Mouse (Mus musculus) cerebellum, adult 11 months (tissue): ENCODE measurements around the gene Prom1.

ENCODE experiments used
- DNase-seq: peaks from one replicate; pipeline ENCODE4 v3.0.0; 2022

Gene Prom1

DNA sequence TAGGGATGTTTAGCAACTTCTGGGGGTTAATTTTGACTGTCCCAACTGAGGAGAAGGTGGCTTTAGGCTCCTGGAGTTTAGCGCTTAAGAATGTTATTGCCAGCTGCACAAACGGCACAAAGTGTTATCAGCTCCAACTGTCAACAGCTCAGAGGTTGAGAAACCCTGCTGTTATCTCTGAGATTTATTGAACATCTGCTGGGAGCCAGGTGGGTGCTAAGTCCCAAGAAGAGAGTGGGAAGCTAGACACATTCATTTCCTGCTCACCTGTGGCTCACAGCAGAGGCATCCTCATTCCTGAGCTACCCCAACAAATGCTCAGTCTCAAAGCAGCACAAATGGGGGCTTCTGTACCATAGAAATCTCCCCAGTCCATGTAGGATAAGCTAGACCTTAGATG is 130.7 kb downstream of the Prom1 start:
- no peak for DNase-seq

DNA sequence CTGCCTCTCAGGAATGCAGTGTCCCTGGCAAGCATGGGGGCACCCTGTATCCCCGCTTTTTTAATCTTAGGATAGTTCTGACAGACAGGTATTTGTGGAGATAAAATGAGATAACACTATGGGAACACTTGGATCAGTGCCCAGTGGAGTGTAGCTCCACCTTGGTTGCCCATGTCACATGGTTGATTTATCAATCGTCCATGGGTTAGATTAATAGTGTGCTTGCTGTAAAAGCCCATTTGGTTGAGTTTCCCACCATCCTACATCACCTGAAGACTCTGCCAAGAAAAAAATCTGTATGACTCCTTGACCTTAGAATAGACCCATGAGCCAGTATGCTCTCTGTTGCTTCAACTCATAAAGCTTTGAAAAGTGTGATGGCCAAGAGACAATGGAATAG is 131.3 kb downstream of the Prom1 start:
- no peak for DNase-seq

DNA sequence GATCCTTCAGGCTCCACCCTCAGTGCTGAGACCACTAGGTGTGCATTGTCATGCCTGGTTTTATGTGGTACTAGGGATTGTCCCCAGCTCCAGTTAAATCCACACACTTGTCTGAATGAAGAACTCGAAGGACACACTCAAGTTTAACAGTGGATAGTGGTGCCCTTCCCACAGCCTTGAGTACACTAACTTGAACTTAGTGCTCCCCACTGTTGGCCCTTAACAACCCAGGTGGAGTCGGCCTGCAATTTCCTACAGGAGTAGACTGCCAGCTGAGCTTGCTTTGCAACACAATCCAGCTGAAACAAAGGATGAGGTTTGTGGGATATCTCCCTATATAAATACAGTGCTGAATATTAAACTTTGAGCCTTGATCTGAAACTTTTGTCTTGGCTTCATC is 133.2 kb downstream of the Prom1 start:
- no peak for DNase-seq

DNA sequence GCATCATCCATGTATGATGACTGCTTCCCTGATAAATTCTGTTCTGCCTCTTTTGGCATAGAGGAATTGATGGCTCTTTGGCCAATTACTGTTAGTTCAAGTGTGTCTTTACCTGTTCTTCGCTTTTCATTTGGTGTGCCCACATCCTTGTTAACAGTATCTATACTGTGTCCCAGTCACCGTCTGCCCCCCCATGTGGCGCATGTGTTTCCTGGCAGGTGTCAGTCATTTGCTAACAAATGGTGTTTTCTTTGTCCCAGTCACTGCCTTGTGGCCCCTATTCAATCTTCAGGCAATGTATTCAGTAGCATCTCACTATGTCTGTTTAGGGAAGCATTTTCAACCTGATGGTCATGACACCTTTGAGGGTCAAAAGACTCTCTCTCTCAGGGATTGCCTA is 140.8 kb downstream of the Prom1 start:
- DNase-seq: no peak

DNA sequence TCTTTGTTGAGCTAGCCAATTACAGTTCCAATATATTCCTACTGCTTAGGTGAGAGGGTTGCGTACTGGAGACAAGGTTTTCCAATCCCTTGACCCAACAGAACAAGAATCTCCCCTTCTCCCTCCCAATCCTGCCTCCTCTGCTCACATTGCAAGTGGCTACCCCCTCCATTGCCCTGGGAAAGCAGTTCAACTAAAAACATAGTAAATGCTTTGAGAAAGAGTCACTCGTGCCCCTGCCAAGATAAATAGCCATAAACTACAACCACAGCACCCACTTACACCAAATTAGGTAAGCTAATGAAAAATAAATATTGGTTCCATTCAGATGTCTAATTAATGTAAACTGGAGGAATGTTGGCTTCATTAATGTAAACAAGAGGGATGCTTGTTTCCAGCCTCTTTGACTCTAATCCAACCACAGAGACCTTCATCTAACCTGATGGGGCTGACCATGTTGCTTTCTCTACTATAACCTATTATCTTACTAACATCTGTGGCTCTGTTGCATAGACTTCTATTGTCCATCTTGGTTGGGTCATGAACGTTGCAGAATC is 141.9 kb downstream of the Prom1 start:
- no peak for DNase-seq

DNA sequence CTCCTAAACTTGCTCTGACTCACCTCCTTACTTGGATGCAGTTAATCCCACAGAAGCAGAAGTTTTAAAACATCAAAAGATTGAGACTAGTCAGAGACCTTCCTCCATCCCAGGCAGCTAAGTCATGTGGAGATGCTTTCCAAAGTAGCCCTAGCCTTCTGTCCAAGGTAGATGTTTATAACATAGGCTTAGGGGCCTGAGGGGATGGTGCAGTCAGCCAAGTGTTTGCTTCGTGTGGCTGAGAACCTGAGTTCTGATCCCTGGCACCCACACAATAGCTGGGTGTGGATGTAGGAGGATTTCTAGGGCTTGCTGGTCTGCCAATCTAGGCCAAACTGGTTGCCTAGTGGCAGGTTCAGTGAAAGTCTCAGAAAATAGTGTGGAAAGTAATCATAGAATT is 148.6 kb downstream of the Prom1 start:
- no peak for DNase-seq

DNA sequence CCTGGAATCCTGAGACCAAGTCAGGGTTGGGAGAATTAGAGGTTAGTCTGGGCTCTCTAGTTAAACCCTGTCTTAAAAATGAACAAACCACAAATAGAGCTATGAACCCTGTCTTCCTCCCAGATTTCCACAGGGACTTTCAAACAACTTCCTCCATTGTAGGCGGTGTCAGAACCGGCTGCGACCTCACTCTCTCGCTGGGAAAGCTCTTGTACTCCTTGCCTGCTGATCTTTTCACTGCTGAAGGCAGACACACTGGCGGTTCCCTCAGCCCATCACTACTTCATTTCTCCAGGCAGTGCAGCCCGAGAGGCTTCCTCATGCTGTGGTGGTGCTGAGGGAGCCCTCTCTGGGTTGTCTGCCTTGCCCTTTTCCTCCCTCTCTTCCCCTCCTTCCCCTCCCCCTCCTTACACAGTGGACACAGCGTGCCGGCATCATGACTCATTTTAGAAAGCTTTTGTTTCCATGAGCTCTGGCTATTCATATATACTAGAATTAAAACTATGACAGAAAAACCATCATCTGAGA is 153.0 kb downstream of the Prom1 start:
- no peak for DNase-seq

DNA sequence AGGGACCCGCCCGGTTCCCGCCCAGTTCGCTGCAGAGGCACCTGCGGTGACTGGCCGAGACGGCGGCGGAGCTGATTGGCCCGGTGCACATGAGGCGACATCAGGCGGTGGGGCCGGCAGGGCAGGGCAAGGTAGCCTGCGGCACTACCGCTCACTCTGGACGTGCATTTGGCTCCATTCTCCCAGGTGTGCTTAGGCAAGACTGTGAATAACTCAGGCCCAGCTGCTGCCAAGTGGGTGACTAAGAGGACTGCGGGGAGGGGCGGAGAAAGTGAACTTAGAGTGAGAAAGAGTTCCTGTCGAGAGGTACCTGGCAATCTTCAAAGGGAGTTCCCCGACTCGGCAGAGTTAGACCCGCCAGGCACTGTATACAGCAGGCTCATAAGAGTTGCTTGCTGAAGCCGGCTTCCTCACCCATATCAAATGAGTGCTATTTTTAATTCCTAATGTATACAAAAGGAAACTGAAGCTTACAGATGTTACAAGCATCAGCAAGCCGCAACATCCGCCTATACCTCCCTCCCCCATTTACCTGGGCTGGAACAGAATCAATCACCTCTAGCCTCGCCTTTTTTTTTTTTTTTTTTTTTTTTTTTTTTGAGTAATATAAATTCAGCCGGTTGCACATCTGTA is 153.6 kb downstream of the Prom1 start:
- no peak for DNase-seq

DNA sequence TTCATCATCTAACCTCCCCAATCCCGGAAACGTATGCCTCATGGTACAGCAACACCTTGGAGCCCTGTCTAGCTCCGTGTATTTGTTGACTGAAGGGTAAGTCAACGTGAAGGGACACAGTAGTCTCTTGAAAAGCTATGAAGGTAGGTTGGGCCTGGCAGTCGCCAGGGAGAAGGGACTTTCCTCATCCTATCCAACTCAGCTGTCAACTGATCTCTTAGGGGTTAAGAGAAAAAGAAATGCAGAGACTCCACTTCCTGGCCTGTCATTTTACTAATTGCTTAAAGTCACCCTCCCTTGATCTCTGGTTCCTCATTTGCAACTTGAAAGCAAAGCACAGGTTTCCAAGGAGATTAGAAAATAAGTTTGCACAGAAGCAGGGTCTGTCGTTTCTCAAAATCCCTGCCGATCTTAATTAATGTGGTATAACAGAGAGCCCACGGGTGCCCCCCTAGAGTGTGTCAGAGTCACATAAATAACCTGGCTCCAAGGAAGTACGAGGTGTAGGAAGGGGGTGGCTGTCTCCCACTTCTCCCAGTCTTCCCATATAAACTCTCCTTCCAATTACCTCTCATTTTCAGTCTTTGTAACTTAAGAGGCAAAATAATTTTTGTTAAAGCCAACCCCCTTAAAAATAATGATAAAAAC is 154.4 kb downstream of the Prom1 start:
- no peak for DNase-seq
